Mouse (Mus musculus) layer of hippocampus, adult 9-11 months (tissue): ENCODE results near the gene Fam198a.

Source experiments
- DNase-seq: peaks from one replicate; pipeline ENCODE4 v3.0.0; 2022

The Fam198a gene

GRCm38 (mm10) chr9:121950418-121951113, at the start of gene Fam198a:
Gene Fam198a, plus strand, starts transcription at chr9:121950988.
- DNase-seq, result no peak

DNA sequence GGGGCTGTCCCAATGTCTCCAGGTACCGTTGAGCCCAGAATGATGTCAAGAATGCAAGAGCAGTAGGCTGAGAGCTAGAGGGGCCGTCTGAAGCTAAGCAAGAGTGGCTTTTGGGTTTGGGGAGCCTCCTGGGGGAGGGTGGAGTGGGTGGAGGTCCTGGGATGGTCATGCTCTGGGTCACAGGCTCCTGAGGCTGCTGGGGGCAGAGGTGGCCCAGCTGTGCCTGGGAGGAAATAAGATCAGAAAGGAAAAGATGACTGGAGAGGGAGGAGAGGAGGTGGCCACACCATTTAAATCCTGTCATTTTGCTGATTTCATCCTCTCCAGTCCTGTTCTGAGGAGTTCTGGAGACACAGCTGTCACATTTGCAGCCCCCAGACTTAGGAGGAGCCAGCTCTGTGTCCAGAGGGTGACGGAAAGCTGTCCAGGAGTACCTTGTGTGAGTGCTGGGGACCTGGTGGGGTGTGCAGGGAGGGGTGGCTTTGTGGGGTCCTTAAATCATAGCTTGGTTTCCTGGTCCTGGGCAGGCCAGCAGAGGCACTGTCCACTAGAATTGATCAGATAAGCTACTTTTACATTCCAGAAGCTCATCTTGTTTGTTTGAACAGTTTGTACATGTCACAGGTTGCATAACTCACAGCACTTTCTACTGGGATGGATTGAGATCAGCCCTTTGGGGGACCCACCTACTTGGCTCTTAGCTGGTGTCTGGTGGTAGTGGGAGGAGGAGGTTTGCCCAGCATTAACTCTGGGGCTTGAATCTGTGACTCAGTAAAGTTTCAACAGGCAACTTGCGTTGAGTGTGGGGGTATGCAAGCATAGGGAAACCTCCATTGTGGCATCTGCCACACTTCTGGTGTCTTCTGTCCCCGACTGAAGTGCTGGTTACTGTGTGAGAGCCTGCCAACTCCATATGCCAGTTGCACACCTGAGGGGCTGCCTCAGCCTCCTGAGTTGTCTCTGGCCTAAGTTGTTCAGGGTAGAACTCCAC, 48.8 kb upstream of the Fam198a start:
- DNase-seq, result no peak

GRCm38 (mm10) chr9:121903476-121904305, 47.1 kb upstream of the Fam198a start:
- no peak for DNase-seq

DNA sequence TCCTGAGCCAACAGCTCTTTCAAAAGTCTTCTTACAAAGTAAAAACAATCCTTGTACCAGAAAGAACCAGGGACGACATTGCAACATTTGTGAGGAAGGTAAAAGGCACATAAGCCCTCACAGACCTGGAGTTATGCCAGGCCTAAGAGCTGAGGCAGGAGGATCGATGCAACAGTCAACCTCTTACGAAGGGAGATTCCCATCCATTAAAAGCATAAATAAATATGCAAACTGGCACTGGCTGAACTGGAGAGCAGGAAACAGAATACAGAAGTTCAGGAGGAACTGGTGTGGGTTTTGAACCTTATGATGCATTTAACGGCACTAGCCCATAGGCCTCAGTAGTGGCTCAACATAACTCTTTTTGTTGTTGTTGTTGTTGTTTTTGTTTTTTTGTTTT, 46.5 kb upstream of the Fam198a start:
- no peak for DNase-seq

DNA sequence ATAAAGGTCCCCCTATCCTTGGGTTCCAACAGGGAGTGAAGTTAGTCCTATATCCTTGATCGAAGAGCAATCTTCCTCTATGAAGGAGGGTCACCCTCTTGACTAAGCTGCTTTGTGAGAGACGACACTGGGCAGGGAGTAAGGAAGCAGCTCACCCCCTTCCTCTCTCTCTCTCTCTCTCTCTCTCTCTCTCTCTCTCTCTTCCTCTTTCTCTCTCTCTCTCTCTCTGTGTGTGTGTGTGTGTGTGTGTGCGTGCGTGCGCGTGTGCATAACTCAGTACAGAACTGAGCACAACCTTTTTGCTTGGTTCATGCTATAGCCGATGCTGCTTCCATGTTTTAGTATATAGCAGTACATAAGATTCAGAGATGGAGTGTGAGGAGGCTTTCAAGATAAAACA, 45.8 kb upstream of the Fam198a start:
- no peak for DNase-seq

DNA sequence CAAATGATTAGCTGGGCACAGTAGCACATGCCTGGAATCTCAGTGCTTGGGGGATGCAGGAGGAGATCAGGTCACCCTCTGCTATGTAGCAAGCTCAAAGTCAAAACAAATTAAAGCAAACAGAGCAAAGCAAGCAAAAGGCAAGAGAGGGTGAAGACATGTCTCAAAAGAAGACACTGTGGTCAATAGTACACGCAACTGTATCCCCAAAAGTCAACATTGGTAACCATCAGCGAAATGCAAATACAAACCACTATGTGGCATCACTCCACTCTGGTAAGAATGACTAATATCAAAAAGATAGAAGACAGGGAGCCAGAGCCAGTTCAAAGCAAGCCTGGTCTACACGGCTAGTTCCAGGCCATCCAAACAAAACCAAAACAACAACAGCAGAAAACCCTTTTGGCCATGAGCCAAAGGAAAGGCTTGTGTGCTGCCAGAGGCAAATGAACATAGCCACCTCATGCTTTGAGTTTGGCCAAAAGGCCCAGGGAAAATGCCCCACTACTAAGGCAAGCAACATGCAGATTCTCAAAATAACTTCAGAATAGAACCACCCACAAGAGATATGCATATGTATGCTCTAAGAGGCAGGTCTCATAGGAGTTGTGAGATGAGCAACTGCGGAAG, 45.1 kb upstream of the Fam198a start:
- no peak for DNase-seq

DNA sequence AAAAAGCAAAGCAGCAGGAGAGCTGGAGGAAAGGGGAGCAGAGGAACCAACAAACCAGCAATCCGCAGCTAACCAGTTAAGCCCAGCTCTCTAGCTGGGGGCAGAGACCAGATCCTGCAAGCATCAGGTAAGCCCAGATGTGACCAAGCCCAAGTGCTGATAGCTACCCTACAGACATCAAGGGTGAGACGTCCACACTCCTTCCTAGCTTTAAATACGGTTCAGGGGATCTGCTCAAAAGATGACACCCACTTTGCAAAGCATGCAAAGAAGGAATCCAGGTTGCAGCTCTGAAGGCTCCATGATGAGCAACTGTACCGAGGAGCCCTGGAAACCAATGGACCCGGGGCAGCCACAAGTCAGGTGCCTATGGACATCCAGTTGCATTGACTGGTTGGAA, 44.3 kb upstream of the Fam198a start:
- DNase-seq, result no peak

DNA sequence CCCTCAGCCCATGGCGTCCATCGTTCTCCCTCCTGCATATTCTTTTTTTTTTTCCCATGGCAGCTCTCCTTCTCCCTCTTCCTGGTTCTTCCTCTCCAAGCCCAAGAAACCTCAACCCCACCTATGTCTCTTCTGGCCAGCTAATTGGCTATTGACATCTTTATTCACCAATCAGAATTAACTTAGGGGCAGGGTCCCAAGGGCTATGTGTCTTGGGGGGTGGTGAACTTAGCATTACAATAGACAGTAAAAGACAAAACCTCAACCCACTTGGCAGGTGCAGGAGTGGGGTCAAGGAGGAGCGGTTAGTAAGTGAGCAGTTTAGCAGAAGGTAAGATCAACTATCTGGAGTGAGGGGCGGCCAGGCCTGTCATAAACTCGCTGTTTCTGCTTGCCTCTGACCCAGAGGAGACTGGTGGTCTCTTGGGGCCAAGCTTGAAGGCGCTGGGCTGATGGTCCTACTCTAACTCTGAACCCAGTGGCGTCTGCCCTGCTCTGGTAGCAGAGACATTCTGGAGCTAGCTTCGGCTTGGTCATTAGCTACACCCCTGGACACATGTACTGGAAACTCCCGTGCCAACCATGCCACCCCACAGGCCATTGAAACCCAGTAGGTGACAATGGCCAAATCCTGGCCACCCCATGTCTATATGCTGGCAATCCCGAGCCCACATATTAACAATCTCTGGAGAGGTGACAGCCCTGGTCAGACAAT, 43.3 kb upstream of the Fam198a start:
- no peak for DNase-seq

DNA sequence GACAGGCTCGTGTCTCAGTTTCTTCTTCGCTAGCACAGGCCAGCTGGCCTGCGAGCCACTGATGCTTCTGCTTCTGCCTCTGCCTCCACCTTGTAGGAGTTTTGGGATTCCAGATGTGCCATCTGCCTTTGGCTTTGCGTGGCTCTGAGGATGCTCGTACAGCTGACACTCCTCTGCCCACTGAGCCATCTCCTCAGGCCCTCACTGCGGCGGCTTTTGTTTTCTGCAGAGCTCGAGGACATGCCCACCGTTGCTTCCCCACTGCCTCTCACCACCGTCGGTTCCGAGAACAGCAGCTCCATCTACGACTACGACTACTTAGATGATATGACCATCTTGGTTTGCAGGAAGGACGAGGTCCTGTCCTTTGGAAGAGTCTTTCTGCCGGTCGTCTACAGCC, 42.5 kb upstream of the Fam198a start:
- DNase-seq, result no peak

- DNase-seq, result no peak
Observed at GRCm38 (mm10) chr9:121909635-121910034, 41.2 kb upstream of the Fam198a start.

GRCm38 (mm10) chr9:121911196-121911595, 39.6 kb upstream of the Fam198a start:
- no peak for DNase-seq

GRCm38 (mm10) chr9:121912786-121913185, 38.0 kb upstream of the Fam198a start:
- DNase-seq, result no peak

DNA sequence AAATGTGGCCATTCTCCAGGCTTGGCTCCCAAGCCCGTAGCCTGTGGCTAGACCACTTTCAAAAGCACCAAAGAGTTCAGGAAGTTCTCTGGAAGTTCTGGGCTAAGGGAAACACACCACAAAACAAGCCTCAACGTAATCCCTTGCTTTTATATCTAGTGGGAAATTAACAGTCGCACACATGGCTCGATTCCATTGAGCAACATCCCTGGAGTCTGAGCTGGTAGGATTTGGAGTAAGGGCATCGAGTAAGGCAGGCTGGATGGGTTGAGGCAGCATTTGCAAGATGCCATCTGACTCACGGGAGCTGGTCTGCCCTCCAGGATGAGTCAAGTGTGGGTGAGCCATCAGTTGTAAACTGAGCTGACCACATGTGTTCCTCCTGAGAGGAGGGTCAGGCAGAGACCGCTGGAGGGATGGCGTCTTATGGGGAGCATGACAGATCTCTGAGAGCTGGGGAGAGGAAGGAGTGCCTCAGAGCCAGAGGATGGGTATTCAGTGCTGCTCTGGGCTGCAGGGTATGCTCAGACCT, 36.5 kb upstream of the Fam198a start:
- DNase-seq, result no peak

DNA sequence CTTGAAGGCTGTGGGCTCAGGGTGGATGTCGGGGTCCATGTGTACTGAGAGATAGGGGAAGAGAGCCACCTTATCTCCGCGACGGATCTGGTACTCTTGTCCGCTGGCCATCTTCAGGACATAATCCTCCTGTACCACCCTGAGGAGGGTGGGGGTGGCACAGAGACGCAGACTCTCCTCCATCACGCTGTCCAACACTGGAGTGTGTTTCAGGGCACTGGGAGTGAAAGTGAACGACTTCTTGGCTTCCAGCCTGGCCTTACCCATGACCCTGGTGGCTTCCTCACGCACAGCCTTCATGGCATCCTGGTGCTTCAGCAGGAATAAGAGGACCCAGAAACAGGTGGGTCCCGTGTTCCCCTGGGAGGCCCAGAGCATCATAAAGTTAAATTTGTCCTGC, 35.7 kb upstream of the Fam198a start:
- no peak for DNase-seq

DNA sequence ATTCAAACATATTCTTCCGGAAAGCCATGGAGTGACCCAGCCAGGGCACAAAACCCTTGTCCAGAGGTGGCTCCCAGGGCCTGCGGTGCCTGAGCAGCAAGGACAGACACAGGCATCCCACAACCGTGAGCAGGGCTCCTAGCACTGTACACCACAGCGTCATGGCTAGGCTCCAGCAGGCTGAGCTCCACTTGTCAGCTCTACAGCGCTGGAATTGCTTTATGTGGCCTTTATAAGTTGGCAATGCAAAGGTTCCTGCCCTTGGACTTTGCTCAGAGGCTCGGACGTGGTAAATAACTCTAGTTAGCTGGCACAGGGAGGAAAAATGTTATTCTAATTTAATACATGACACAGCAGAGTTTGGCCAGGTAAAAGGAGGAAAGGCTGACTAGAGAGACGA, 34.7 kb upstream of the Fam198a start, which contains the start of gene Cyp8b1:
Cyp8b1 (minus strand) TSS at position 204 of the 400 bp plus-strand sequence.
- DNase-seq, result no peak

DNA sequence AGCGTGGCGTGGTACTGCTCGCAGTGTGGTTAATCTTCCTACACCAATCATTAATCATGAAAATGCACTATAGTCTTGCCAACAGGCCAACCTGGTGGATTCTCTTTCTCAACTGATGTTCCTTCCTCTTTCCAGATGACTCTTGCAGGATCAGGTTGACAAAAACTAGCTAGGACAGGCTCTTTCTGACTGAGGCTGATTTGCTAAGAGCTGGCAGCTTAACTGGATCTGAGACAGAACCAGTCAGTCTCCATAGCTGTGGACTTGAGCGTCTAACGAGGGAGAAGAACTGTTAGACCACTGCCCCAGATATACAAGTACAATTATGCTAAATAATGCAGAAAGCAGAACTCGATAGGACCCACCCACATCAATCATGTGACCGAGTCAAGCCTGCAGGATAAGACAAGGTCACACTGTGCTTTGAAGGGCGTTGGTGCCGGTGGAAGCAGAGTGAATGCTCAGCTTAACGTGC, 31.7 kb upstream of the Fam198a start:
- no peak for DNase-seq

GRCm38 (mm10) chr9:121923443-121923842, 27.3 kb upstream of the Fam198a start:
- no peak for DNase-seq

GRCm38 (mm10) chr9:121923906-121924305, 26.9 kb upstream of the Fam198a start:
- DNase-seq, result no peak

GRCm38 (mm10) chr9:121924901-121925560, 25.8 kb upstream of the Fam198a start:
- no peak for DNase-seq

DNA sequence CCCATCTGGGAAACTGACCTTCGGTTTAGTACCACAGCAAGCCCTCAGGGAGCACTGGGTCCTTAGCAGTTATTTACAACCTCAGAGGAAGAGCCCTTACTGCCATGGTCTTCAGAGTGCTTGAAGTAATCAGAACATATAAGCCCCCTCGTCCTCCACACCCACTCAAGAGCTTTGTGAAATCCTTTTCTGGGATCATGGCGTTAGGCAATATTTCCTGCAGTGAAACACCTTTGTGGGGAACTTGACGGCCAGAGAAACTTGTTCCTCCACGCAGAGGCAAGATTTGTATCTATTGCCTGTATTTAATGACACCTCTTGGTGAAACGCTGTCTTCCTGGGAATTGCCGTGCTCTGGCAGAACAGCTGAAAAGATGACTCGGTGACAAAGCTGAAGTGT, 24.8 kb upstream of the Fam198a start:
- no peak for DNase-seq
